Mouse (Mus musculus): ENCODE data around the gene Akap13. TPM values are rescaled to one million over a fixed set of nuclear protein-coding genes. Genes with fewer than 3 reads are reported as not detected.

The Akap13 gene
- polyA plus RNA-seq, 1 experiment from 2014 or later, result 41.0 TPM

- Histone ChIP-seq H3K4me3 (ENCODE audit: low read depth, low read length) (peak overlapping the region; percentile 66), H3K9me3 (replicated peaks; ENCODE audit: control insufficient read depth, low read length) (no peaks in the 10 kb centered on the region), H3K4me1 (ENCODE audit: control insufficient read depth, low read depth, low read length) (peaks cover 18% of the 10 kb centered on the region), H3K9ac (ENCODE audit: low read depth, low read length) (peak overlapping the region; percentile 62), H3K27ac (ENCODE audit: low read length) (peak overlapping the region; percentile 72), H3K27me3 (ENCODE audit: control insufficient read depth, insufficient read depth, low read depth, low read length) (no peaks in the 10 kb centered on the region), H3K36me3 (ENCODE audit: control insufficient read depth, insufficient read depth) (peaks cover 2% of the 10 kb centered on the region; the same call in 1 of the 2 replicates), H3K4me2 (ENCODE audit: low read depth, low read length) (peak overlapping the region; percentile 83)
- peak; percentile 42; the same call in 1 of the 2 replicates for ATAC-seq (ENCODE audit: low read depth)
- WGBS (ENCODE audit: insufficient replicate concordance), result 20% methylated on average over 11 of the region's 11 CpGs
These were observed 200.1 kb downstream of the Akap13 start for GRCm38 (mm10) chr7:75655180-75656074.

GRCm38 (mm10) chr7:75656297-75656852 lies 201.0 kb downstream of the Akap13 start:
- Histone ChIP-seq H3K4me2 (ENCODE audit: low read depth, low read length) (peak overlapping the region; percentile 83), H3K27me3 (ENCODE audit: control insufficient read depth, insufficient read depth, low read depth, low read length) (no peaks in the 10 kb centered on the region), H3K4me3 (ENCODE audit: low read depth, low read length) (peak overlapping the region; percentile 49), H3K9me3 (replicated peaks; ENCODE audit: control insufficient read depth, low read length) (no peaks in the 10 kb centered on the region), H3K36me3 (ENCODE audit: control insufficient read depth, insufficient read depth) (peaks cover 2% of the 10 kb centered on the region; the same call in 1 of the 2 replicates), H3K4me1 (ENCODE audit: control insufficient read depth, low read depth, low read length) (peaks cover 18% of the 10 kb centered on the region), H3K9ac (ENCODE audit: low read depth, low read length) (peak overlapping the region; percentile 9; the same call in 1 of the 2 replicates), H3K27ac (ENCODE audit: low read length) (peak overlapping the region; percentile 81)
- 15% methylated on average over 9 of the region's 9 CpGs for WGBS (ENCODE audit: insufficient replicate concordance)
- peak; percentile 80 for ATAC-seq (ENCODE audit: low read depth)

- Histone ChIP-seq H3K9me3 (replicated peaks; ENCODE audit: control insufficient read depth, low read length) (no peaks in the 10 kb centered on the region), H3K27me3 (ENCODE audit: control insufficient read depth, insufficient read depth, low read depth, low read length) (no peaks in the 10 kb centered on the region), H3K4me2 (ENCODE audit: low read depth, low read length) (peak overlapping the region; percentile 83), H3K9ac (ENCODE audit: low read depth, low read length) (peak overlapping the region; percentile 9; the same call in 1 of the 2 replicates), H3K4me1 (ENCODE audit: control insufficient read depth, low read depth, low read length) (peaks cover 18% of the 10 kb centered on the region), H3K36me3 (ENCODE audit: control insufficient read depth, insufficient read depth) (peaks cover 2% of the 10 kb centered on the region; the same call in 1 of the 2 replicates), H3K4me3 (ENCODE audit: low read depth, low read length) (no peak overlapping the region), H3K27ac (ENCODE audit: low read length) (peak overlapping the region; percentile 81)
- WGBS (ENCODE audit: insufficient replicate concordance), result 32% methylated on average over 1 of the region's 1 CpGs
- no peak for ATAC-seq (ENCODE audit: low read depth)
These were observed 201.6 kb downstream of the Akap13 start for GRCm38 (mm10) chr7:75656896-75657295.

GRCm38 (mm10) chr7:75664455-75664854 lies 209.1 kb downstream of the Akap13 start:
- ATAC-seq (ENCODE audit: low read depth), result no peak
- Histone ChIP-seq H3K27ac (ENCODE audit: low read length) (no peak overlapping the region), H3K4me2 (ENCODE audit: low read depth, low read length) (no peak overlapping the region), H3K4me1 (ENCODE audit: control insufficient read depth, low read depth, low read length) (peaks cover 10% of the 10 kb centered on the region), H3K9ac (ENCODE audit: low read depth, low read length) (no peak overlapping the region), H3K9me3 (replicated peaks; ENCODE audit: control insufficient read depth, low read length) (no peaks in the 10 kb centered on the region), H3K36me3 (ENCODE audit: control insufficient read depth, insufficient read depth) (peaks cover 9% of the 10 kb centered on the region), H3K4me3 (ENCODE audit: low read depth, low read length) (no peak overlapping the region), H3K27me3 (ENCODE audit: control insufficient read depth, insufficient read depth, low read depth, low read length) (no peaks in the 10 kb centered on the region)
- WGBS (ENCODE audit: insufficient replicate concordance), result 83% methylated on average over 3 of the region's 3 CpGs

- Histone ChIP-seq H3K4me3 (ENCODE audit: low read depth, low read length) (no peak overlapping the region), H3K9me3 (replicated peaks; ENCODE audit: control insufficient read depth, low read length) (no peaks in the 10 kb centered on the region), H3K9ac (ENCODE audit: low read depth, low read length) (no peak overlapping the region), H3K4me2 (ENCODE audit: low read depth, low read length) (no peak overlapping the region), H3K36me3 (ENCODE audit: control insufficient read depth, insufficient read depth) (peaks cover 9% of the 10 kb centered on the region), H3K27ac (ENCODE audit: low read length) (no peak overlapping the region), H3K4me1 (ENCODE audit: control insufficient read depth, low read depth, low read length) (peaks cover 11% of the 10 kb centered on the region), H3K27me3 (ENCODE audit: control insufficient read depth, insufficient read depth, low read depth, low read length) (no peaks in the 10 kb centered on the region)
- WGBS (ENCODE audit: insufficient replicate concordance), result 79% methylated on average over 3 of the region's 3 CpGs
- ATAC-seq (ENCODE audit: low read depth), result no peak
These were observed 211.6 kb downstream of the Akap13 start for GRCm38 (mm10) chr7:75666982-75667381.

DNA sequence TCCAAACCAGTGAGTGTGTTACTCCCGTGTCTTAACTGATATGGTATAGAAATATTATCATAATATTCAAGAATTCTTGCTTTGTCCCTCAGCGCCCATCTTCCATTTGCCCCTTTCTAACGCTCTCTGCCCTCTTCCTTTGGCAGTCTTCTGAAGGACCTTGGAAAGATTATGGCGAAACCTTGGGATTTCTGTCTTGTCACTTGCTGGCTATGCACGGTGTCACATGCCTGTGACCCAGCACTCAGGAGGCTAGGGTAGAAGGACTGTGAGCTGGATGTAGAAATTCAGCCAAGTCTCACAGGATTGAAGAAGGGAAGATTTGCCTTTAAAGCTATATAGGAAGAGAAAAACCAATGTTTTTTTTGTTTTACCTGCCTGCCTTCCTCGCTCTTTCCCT lies 212.2 kb downstream of the Akap13 start:
- WGBS (ENCODE audit: insufficient replicate concordance), result 75% methylated on average over 6 of the region's 6 CpGs

DNA sequence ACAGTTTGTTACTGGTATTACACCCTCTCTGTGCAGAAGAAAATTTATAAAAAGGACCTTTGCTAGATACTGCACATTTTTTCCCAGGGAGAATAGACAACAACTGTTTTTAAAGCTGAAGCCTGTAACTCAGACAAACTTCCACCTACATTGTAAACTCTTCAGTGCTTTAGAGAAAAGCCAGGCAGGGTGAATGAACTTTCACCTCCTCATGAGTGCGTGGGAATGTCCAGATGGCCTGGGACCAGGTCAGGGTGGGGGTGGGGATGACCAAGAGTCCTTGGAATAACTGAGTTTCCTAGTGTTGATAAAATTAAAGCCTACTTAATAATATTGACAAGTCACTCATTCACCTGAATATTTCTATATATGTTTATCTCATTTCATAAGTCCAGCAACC lies 213.1 kb downstream of the Akap13 start:
- no peak for ATAC-seq (ENCODE audit: low read depth)
- H3K4me3 ChIP-seq (ENCODE audit: low read depth, low read length), result no peak overlapping the region

More for the DNA sequence above, 212.2 kb downstream of the Akap13 start:
- Histone ChIP-seq H3K9me3 (replicated peaks; ENCODE audit: control insufficient read depth, low read length) (no peaks in the 10 kb centered on the region), H3K9ac (ENCODE audit: low read depth, low read length) (no peak overlapping the region), H3K4me1 (ENCODE audit: control insufficient read depth, low read depth, low read length) (peaks cover 11% of the 10 kb centered on the region), H3K27ac (ENCODE audit: low read length) (no peak overlapping the region), H3K4me2 (ENCODE audit: low read depth, low read length) (no peak overlapping the region), H3K4me3 (ENCODE audit: low read depth, low read length) (no peak overlapping the region), H3K27me3 (ENCODE audit: control insufficient read depth, insufficient read depth, low read depth, low read length) (no peaks in the 10 kb centered on the region), H3K36me3 (ENCODE audit: control insufficient read depth, insufficient read depth) (peaks cover 9% of the 10 kb centered on the region)
- no peak for ATAC-seq (ENCODE audit: low read depth)

GRCm38 (mm10) chr7:75669416-75669815 lies 214.1 kb downstream of the Akap13 start:
- Histone ChIP-seq H3K27ac (ENCODE audit: low read length) (peak overlapping the region; percentile 47; the same call in 1 of the 2 replicates), H3K9me3 (replicated peaks; ENCODE audit: control insufficient read depth, low read length) (no peaks in the 10 kb centered on the region), H3K27me3 (ENCODE audit: control insufficient read depth, insufficient read depth, low read depth, low read length) (no peaks in the 10 kb centered on the region), H3K9ac (ENCODE audit: low read depth, low read length) (peak overlapping the region; percentile 10; the same call in 1 of the 2 replicates), H3K4me2 (ENCODE audit: low read depth, low read length) (no peak overlapping the region; the same call in 1 of the 2 replicates), H3K4me3 (ENCODE audit: low read depth, low read length) (no peak overlapping the region), H3K4me1 (ENCODE audit: control insufficient read depth, low read depth, low read length) (peaks cover 11% of the 10 kb centered on the region), H3K36me3 (ENCODE audit: control insufficient read depth, insufficient read depth) (peaks cover 5% of the 10 kb centered on the region)
- ATAC-seq (ENCODE audit: low read depth), result no peak
- 23% methylated on average over 6 of the region's 6 CpGs for WGBS (ENCODE audit: insufficient replicate concordance)

More for the DNA sequence above, 213.1 kb downstream of the Akap13 start:
- H3K27me3 ChIP-seq (ENCODE audit: control insufficient read depth, insufficient read depth, low read depth, low read length), result no peaks in the 10 kb centered on the region
- no peak overlapping the region for H3K27ac ChIP-seq (ENCODE audit: low read length)
- H3K9ac ChIP-seq (ENCODE audit: low read depth, low read length), result no peak overlapping the region
- 66% methylated on average over 1 of the region's 1 CpGs for WGBS (ENCODE audit: insufficient replicate concordance)
- no peak overlapping the region for H3K4me2 ChIP-seq (ENCODE audit: low read depth, low read length)
- no peaks in the 10 kb centered on the region for H3K9me3 ChIP-seq (replicated peaks; ENCODE audit: control insufficient read depth, low read length)
- H3K36me3 ChIP-seq (ENCODE audit: control insufficient read depth, insufficient read depth), result peaks cover 9% of the 10 kb centered on the region
- H3K4me1 ChIP-seq (ENCODE audit: control insufficient read depth, low read depth, low read length), result peaks cover 11% of the 10 kb centered on the region

DNA sequence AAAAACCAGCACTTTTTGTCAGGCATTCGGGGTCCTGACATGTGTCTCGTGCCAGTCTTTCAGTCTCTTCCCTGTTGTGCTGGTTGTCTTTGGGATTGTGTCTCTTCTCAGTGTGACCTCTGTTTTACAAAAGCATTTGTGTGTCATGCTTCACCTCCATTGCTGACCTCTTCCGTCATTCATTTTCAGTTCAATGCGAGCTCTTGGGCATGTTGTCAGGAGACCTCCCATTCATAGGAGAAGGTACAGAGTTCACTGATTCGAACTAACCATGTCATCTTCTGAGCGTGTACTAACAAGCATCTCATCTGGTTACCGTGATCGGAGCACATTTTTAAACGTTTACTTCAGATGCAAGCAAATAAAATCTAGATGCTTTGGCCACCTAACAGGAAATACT lies 224.3 kb downstream of the Akap13 start:
- ATAC-seq (ENCODE audit: low read depth), result no peak
- H3K4me1 ChIP-seq (ENCODE audit: control insufficient read depth, low read depth, low read length), result no peaks in the 10 kb centered on the region
- H3K4me3 ChIP-seq (ENCODE audit: low read depth, low read length), result no peak overlapping the region
- peaks cover 15% of the 10 kb centered on the region for H3K36me3 ChIP-seq (ENCODE audit: control insufficient read depth, insufficient read depth)
- no peak overlapping the region for H3K9ac ChIP-seq (ENCODE audit: low read depth, low read length)
- H3K27me3 ChIP-seq (ENCODE audit: control insufficient read depth, insufficient read depth, low read depth, low read length), result no peaks in the 10 kb centered on the region
- H3K4me2 ChIP-seq (ENCODE audit: low read depth, low read length), result no peak overlapping the region
- H3K27ac ChIP-seq (ENCODE audit: low read length), result no peak overlapping the region
- 88% methylated on average over 9 of the region's 9 CpGs for WGBS (ENCODE audit: insufficient replicate concordance)
- H3K9me3 ChIP-seq (replicated peaks; ENCODE audit: control insufficient read depth, low read length), result no peaks in the 10 kb centered on the region
